Mouse (Mus musculus) G1E (cell line): ENCODE results near the gene Wdr26. TPM values are rescaled to one million over a fixed set of nuclear protein-coding genes. Genes with fewer than 3 reads are reported as not detected.

Source experiments
- ATAC-seq: 2 replicates; pipeline ENCODE4 v1.8.0; 2016; ENCODE audit warnings: mild to moderate bottlenecking; ENCODE audit not compliant: insufficient number of reproducible peaks, poor library complexity, low FRiP score, severe bottlenecking; ENCODE audit errors: extremely low read depth
- DNase-seq: peaks from one replicate; pipeline ENCODE4 v3.0.0; 2012; ENCODE audit warnings: low spot score
- H3K27me3 ChIP-seq: 2 replicates; pipeline ENCODE4 v1.6.1; 2012; ENCODE audit warnings: mild to moderate bottlenecking, low read length, inconsistent platforms; ENCODE audit not compliant: insufficient read depth
- H3K36me3 ChIP-seq: replicated peaks from 2 replicates; pipeline ENCODE3; 2012; ENCODE audit warnings: mild to moderate bottlenecking, inconsistent platforms
- H3K4me1 ChIP-seq: 2 replicates; pipeline ENCODE4 v1.6.1; 2012; ENCODE audit warnings: low read depth, low read length, inconsistent platforms, mixed read lengths; ENCODE audit not compliant: insufficient read depth
- H3K4me3 ChIP-seq: 2 replicates; pipeline ENCODE4 v1.5.1; 2012; ENCODE audit warnings: low read depth, mild to moderate bottlenecking, inconsistent platforms, low read length, moderate library complexity, mixed read lengths
- H3K9me3 ChIP-seq: replicated peaks from 2 replicates; pipeline ENCODE4 v1.6.1; 2012; ENCODE audit warnings: inconsistent platforms
- CTCF ChIP-seq: IDR thresholded peaks from 2 replicates; pipeline ENCODE4 v1.5.1; 2012; ENCODE audit warnings: low read depth, low read length, inconsistent platforms, mixed read lengths
- GATA1 ChIP-seq: IDR thresholded peaks from 2 replicates; pipeline ENCODE4 v1.6.1; 2012; ENCODE audit warnings: borderline replicate concordance, low read length, inconsistent platforms, mixed read lengths
- GATA2 ChIP-seq: IDR thresholded peaks from 2 replicates; pipeline ENCODE4 v1.6.1; 2012; ENCODE audit warnings: low read depth, low read length, inconsistent platforms, borderline replicate concordance
- POLR2AphosphoS5 ChIP-seq: IDR thresholded peaks from 2 replicates; pipeline ENCODE4 v1.6.1; 2012; ENCODE audit warnings: low read depth, low read length, inconsistent platforms; ENCODE audit not compliant: insufficient replicate concordance
- TAL1 ChIP-seq: conservative IDR thresholded peaks from 2 replicates; pipeline ENCODE4 v1.6.1; 2012; ENCODE audit warnings: low read depth, low read length, inconsistent platforms, mixed read lengths
- polyA plus RNA-seq: library from polyadenylated mRNA; stranded (reverse); fragments of >175 nt; gene quantifications from 2 replicates; pipeline ENCODE4 v1.2.3, GENCODE M21; 2012
- total RNA-seq, 2 experiments: library from RNA; stranded (forward) in 1 of 2; stranded (reverse) in 1 of 2; fragments of 200-1000 nt in 1 of 2; fragments of >200 nt in 1 of 2; fragmentation: Nextera tagmentation in 1 of 2; gene quantifications; 2 replicates each; pipeline ENCODE4 v1.2.3; 2014 to 2017

The Wdr26 gene
- total and polyA plus RNA-seq, 3 experiments = 28.1 to 297 (median 101) TPM

DNA sequence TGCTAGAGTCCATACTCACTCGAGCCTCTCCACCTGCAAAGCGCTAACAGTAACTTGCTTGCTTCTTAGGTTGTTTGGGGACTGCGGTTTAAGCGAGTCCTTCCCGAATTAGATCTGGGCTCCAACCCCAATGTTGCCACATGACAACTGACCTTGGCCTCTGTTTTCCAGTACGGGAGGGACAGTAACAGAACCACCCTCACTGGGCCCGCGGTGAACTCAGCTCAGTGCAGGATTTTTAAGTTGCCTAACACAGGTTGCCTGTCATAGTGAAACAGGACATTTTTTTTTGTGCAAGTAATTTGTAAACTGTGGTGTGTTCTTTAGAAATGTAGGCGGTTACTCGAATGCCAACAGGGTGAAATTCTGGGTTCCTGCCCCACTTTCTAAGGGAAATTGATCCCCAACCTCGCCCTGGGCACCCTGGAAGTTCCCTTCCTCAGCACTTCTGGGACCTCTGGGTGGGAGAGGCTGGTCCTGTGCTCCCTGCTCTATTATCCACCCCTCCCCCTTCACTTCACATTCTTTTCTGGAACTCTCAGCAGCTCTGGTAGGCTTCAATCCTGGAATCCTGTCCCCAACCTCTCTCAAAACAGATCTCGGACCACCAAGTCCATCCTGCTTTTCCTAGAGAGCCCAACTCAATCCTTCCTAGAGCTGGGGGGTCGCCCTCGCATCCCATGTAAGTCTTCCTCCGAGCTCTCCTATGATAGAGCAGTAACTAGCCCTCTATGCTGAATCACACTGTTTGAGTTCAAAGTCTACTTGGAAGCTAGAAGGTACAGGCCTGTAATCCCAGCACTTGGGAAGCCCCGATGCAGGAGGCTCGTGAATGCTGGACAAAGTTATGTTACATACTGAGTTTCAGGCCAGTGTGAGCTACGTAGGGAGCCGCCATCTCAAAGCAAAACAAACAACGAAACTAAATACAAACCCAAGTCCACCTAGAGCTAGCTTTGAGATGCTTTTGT, 46.1 kb upstream of the Wdr26 start:
- H3K4me1 ChIP-seq = peaks cover 76% of the 10 kb centered on the region
- peak overlapping the region; percentile 71; the same call in 1 of the 2 replicates for H3K4me3 ChIP-seq
- H3K27me3 ChIP-seq = peaks cover 20% of the 10 kb centered on the region
- no peak for ATAC-seq
- DNase-seq = no peak
- H3K9me3 ChIP-seq = no peaks in the 10 kb centered on the region
- no peak for TF ChIP-seq POLR2AphosphoS5
- no peak for TF ChIP-seq CTCF
- TF ChIP-seq GATA2 = no peak
- no peak for TF ChIP-seq TAL1
- no peak for TF ChIP-seq GATA1
- no peaks in the 10 kb centered on the region for H3K36me3 ChIP-seq

DNA sequence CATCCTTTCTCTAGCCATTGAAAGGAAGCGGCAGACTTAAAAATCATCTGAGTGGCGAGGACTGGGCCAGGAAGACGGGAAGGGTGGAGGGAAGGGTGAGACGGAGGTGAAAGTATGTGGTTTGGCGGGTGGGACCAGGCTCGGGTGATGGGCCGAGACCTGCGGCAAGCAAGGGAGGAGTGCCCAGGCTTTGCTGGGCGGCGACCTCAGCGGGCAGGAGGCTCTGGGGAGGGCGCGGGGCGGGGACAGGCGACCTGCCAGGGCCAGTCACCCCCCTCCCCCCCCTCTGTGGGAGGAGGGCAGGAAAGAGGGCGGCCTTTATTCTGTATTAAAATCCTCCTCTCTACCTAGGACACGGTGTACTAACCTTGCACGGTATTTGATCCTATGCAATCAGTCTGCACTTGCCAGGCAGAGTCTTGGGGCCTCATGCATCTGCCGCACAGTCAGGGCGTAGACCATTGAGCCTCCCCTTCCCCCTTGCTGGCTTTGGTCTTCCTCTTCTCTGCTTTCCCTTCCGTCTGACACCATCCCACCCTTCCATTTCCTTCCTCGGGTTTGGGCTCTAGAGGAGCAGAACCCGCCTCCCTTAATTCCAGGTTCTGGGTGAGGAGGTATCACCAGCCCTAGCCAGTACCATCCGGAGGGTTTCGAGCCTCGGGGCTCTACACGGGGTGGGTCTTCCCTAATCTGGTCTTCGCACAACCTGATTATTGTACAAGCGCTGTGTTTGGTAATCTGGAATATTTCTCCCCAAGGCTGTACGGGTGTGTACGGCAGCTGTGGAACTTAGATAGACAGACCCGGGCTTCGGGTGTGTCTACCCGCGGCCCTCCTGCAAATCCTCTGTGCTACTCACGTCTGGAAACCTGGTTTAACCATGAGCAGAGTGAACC, 45.1 kb upstream of the Wdr26 start:
- H3K36me3 ChIP-seq = no peaks in the 10 kb centered on the region
- H3K4me1 ChIP-seq = peaks cover 73% of the 10 kb centered on the region
- no peaks in the 10 kb centered on the region for H3K9me3 ChIP-seq
- peak overlapping the region; percentile 71 for H3K4me3 ChIP-seq
- no peak for TF ChIP-seq POLR2AphosphoS5
- peak; percentile 65 for TF ChIP-seq TAL1
- ATAC-seq (peak; percentile 50), DNase-seq (peak; percentile 78)
- H3K27me3 ChIP-seq = peaks cover 26% of the 10 kb centered on the region

DNA sequence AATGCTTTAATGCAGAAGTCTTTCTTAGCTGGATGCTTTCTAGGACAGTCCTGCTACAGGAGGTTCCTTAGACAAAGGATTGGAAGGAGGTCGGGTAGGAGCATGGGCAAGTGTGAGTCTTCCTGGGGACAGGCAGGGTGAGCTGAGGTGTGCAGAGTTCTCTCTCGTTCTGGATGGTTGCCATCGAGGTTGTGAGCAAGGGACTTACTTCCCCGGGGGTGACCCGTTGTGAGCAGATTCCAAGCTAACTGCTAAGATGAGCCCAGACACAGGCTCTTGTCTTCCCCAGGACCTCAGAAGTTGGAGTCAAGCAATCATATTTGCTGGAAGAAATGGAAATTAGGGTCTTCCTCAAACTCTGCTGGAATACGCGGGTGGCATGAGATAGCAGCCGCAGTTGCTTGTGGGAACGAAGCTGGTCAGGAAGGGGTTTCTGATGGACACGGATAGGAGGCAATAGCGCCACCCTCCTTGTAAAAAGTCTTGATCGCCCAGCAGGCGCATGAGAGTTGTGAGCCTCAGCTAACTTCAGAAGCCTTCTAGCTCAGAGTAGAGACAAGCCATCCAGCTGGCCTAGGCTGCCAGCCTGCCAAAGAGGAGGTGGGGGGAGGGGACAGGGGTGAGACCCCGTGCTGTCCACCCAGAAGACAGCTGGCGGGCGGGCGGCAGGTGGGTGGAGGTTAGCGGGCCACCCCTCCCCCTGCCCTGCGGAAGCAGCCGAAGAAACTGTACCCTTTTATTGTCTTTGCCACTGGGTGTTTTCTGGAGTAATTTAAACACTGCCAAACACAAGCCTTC, 44.3 kb upstream of the Wdr26 start:
- DNase-seq (peak; percentile 37), ATAC-seq (no peak)
- Histone ChIP-seq H3K4me1 (peaks cover 66% of the 10 kb centered on the region), H3K27me3 (peaks cover 29% of the 10 kb centered on the region), H3K4me3 (peak overlapping the region; percentile 71), H3K9me3 (no peaks in the 10 kb centered on the region), H3K36me3 (no peaks in the 10 kb centered on the region)
- TF ChIP-seq TAL1 (no peak), GATA2 (no peak), GATA1 (no peak), POLR2AphosphoS5 (no peak), CTCF (no peak)

DNA sequence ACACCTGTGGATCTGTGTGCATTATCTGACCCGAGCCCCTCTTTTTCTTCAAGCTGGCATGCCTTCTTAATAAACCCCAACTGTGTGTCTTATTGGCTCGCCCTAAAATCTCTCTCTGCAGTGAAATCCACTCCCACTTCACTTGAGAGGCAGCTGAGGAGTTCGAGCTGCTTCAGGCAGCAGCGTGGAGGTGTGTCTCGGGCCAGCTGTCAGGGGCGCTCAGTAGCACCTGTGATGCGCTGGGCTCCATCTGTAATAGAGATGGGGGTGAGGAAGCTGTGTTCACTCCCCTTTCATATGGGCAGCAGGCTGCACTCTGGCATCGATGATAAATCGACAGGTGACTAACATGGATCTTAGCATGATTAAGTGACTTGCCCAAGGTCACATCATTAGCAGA, 43.6 kb upstream of the Wdr26 start:
- Histone ChIP-seq H3K27me3 (peaks cover 29% of the 10 kb centered on the region), H3K4me1 (peaks cover 60% of the 10 kb centered on the region), H3K36me3 (no peaks in the 10 kb centered on the region), H3K9me3 (no peaks in the 10 kb centered on the region), H3K4me3 (no peak overlapping the region)
- no peak for TF ChIP-seq GATA1
- TF ChIP-seq TAL1 = no peak
- TF ChIP-seq CTCF = no peak
- TF ChIP-seq GATA2 = no peak
- no peak for TF ChIP-seq POLR2AphosphoS5
- ATAC-seq (no peak), DNase-seq (no peak)

DNA sequence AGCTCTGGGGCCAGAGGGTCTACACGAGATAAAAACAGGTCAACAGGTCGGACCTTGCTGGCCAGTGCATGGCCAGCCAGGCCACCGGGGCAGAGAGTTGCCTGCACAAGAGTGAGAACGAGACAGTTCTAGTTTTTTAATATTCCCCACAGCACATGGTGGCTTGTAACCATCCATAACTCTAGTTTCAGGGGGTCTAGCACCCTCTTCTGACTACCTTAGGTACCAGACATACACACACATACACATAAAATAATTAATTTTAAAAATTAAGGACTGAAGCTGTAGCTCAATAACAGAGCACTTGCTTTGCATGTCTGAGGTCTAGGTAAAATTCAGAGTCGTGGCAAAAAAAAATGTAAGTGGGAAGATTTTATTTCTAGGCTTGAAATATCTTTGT, 39.8 kb upstream of the Wdr26 start:
- Histone ChIP-seq H3K4me3 (no peak overlapping the region), H3K9me3 (peaks cover 3% of the 10 kb centered on the region), H3K36me3 (no peaks in the 10 kb centered on the region), H3K4me1 (peaks cover 32% of the 10 kb centered on the region), H3K27me3 (peaks cover 51% of the 10 kb centered on the region)
- ATAC-seq (no peak), DNase-seq (no peak)
- TF ChIP-seq TAL1 (no peak), CTCF (no peak), GATA1 (no peak), GATA2 (no peak), POLR2AphosphoS5 (no peak)
